Mouse (Mus musculus): ENCODE results near the gene Unc93a. TPM values are rescaled to one million over a fixed set of nuclear protein-coding genes. Genes with fewer than 3 reads are reported as not detected.

The Unc93a gene
- polyA plus RNA-seq (2017; shearing (Covaris generic)): not detected

DNA sequence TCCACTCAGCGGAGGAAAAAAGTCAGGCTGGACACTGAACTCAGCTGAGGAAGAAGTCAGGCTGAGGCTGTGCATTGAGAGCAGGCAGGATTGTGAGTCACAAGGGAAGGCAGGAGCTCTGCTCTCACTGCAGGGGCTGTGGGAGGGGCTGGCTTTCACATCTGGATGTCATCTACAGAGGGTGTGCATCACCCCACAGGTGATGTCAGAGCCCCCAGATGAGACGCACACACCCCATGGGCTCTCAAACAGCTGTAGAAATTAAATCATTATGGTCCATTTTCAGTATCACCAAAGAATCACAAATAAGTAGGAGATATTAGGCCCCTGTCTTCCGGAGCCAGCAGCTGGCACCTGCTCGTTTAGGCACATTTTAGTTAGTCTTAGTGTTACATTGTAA is at the start of gene Unc93a:
Gene Unc93a (minus strand): TSS at position 101 of the 400 bp plus-strand sequence.

DNA sequence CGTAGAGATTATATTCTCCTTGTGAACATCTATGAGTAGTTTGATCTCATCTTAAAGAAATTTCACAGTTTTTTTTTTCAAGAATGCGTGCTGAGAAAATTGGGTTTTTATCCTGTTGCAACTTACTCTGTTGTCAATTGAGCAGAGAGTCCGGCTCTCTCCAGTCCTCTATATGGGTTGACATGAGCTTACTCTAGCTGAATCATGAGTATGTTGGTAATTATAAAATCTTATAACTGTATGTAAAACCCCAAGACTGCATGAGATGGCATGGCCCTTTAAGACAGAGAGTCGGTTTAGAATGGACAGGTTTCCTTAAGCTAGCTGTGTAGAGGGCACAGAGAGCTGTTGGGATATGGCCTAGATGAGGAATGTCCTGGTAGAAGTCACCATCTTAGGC is 70.8 kb downstream of the Unc93a start, which contains the start of gene Tcp10b:
Gene Tcp10b (plus strand): TSS at position 301 of the 400 bp plus-strand sequence.

Other genes with a start within 250 kb of the Unc93a start
- gene Pnldc1, start 221.6 kb downstream of the Unc93a start, polyA plus RNA-seq (2017; shearing (Covaris generic)): 0.82 TPM
- gene Tcp1, start 216.1 kb downstream of the Unc93a start, polyA plus RNA-seq (2017; shearing (Covaris generic)): 232 TPM
- gene Mrpl18, start 215.5 kb downstream of the Unc93a start, polyA plus RNA-seq (2017; shearing (Covaris generic)): 127 TPM
- 0.72 TPM for gene Acat3, start 191.2 kb downstream of the Unc93a start, polyA plus RNA-seq (2017; shearing (Covaris generic))
- gene Acat2, start 171.1 kb downstream of the Unc93a start, polyA plus RNA-seq (2017; shearing (Covaris generic)): 42.8 TPM
- gene Wtap, start 137.6 kb downstream of the Unc93a start, polyA plus RNA-seq (2017; shearing (Covaris generic)): 30.7 TPM
- 123 TPM for gene Sod2, start 125.0 kb downstream of the Unc93a start, polyA plus RNA-seq (2017; shearing (Covaris generic))
- not detected for gene Gpr31b, start 79.5 kb downstream of the Unc93a start, polyA plus RNA-seq (2017; shearing (Covaris generic))
- gene Tcp10b, start 70.7 kb downstream of the Unc93a start, polyA plus RNA-seq (2017; shearing (Covaris generic)): not detected
- gene Smok2a, start 89.4 kb upstream of the Unc93a start, polyA plus RNA-seq (2017; shearing (Covaris generic)): 0.18 TPM
- 0.18 TPM for gene Smok2b, start 98.4 kb upstream of the Unc93a start, polyA plus RNA-seq (2017; shearing (Covaris generic))
- gene Tcp10c, start 222.8 kb upstream of the Unc93a start, polyA plus RNA-seq (2017; shearing (Covaris generic)): not detected